Mouse (Mus musculus): ENCODE results near the gene Rpl13a.

GRCm38 (mm10) chr7:45154993-45155514 lies 26.5 kb upstream of the Rpl13a start:
- TF ChIP-seq POLR2A (IDR thresholded peaks at IDR 0.05; ENCODE audit: extremely low read depth, insufficient read depth, low read length) (no peak), CTCF (IDR thresholded peaks at IDR 0.05; ENCODE audit: extremely low read depth, insufficient read depth, low read length) (peak; percentile 26; the same call in 1 of the 2 replicates)

Data from cortical plate, adult 2 months (tissue).